Mouse (Mus musculus) thymus, postnatal 36 days (tissue): Measurements from ENCODE around the gene Mllt6.
"Not testable (repeated sequence)": the region's sequence is repeated elsewhere in the genome, so short reads cannot be mapped to it uniquely, and the experiment has no call there.

Source experiments
- DNase-seq, 2 experiments: peaks; one replicate each; pipeline ENCODE4 v3.0.0; 2022; ENCODE audit warnings: mixed read lengths in 2 of 2

Mllt6 gene

GRCm38 (mm10) chr11:97662893-97663527 is at the start of gene Mllt6:
Mllt6 (plus strand) TSS chr11:97663414.
- DNase-seq, result peak; percentile 65 to 72

GRCm38 (mm10) chr11:97615276-97615675 is 47.9 kb upstream of the Mllt6 start:
- DNase-seq, result no peak

- DNase-seq, result no peak
Measured at GRCm38 (mm10) chr11:97618368-97618767, 44.8 kb upstream of the Mllt6 start.

GRCm38 (mm10) chr11:97619391-97619795 is 43.8 kb upstream of the Mllt6 start:
- DNase-seq, result peak; percentile 14 to 19

GRCm38 (mm10) chr11:97622440-97622839 is 40.8 kb upstream of the Mllt6 start:
- DNase-seq, result peak; percentile 57 to 61

GRCm38 (mm10) chr11:97623166-97623565 is 40.0 kb upstream of the Mllt6 start:
- no peak for DNase-seq

- DNase-seq, result no peak
Measured at GRCm38 (mm10) chr11:97625551-97625950, 37.7 kb upstream of the Mllt6 start.

- no peak for DNase-seq
Measured at GRCm38 (mm10) chr11:97626431-97626830, 36.8 kb upstream of the Mllt6 start.

GRCm38 (mm10) chr11:97626850-97627249 is 36.4 kb upstream of the Mllt6 start:
- no peak for DNase-seq

- no peak for DNase-seq
Measured at GRCm38 (mm10) chr11:97627556-97628302, 35.5 kb upstream of the Mllt6 start.

GRCm38 (mm10) chr11:97628303-97628567 is 35.0 kb upstream of the Mllt6 start:
- peak in 1 of 2 experiments; percentile 11 for DNase-seq

- peak; percentile 15 to 38 for DNase-seq
Measured at GRCm38 (mm10) chr11:97628568-97629518, 34.4 kb upstream of the Mllt6 start.

GRCm38 (mm10) chr11:97629576-97629975 is 33.6 kb upstream of the Mllt6 start, which contains the start of gene Epop:
Epop (minus strand) TSS chr11:97629702.
- peak; percentile 86 to 90 for DNase-seq

GRCm38 (mm10) chr11:97631046-97631445 is 32.2 kb upstream of the Mllt6 start:
- no peak for DNase-seq

GRCm38 (mm10) chr11:97631500-97631899 is 31.7 kb upstream of the Mllt6 start:
- no peak for DNase-seq

GRCm38 (mm10) chr11:97631938-97632337 is 31.3 kb upstream of the Mllt6 start:
- DNase-seq, result peak; percentile 81 to 85

- DNase-seq, result not testable (repeated sequence)
Measured at GRCm38 (mm10) chr11:97632440-97632839, 30.8 kb upstream of the Mllt6 start.

GRCm38 (mm10) chr11:97635468-97636019 is 27.7 kb upstream of the Mllt6 start:
- DNase-seq, result no peak

GRCm38 (mm10) chr11:97641668-97642067 is 21.5 kb upstream of the Mllt6 start:
- no peak for DNase-seq

- DNase-seq, result no peak
Measured at GRCm38 (mm10) chr11:97642746-97643145, 20.5 kb upstream of the Mllt6 start.

- no peak for DNase-seq
Measured at GRCm38 (mm10) chr11:97643380-97644055, 19.7 kb upstream of the Mllt6 start.

GRCm38 (mm10) chr11:97644834-97645233 is 18.4 kb upstream of the Mllt6 start:
- DNase-seq, result peak; percentile 73 to 77
